8 mouse cellular contexts compared by ENCODE assay signal in the genomic region with DNA sequence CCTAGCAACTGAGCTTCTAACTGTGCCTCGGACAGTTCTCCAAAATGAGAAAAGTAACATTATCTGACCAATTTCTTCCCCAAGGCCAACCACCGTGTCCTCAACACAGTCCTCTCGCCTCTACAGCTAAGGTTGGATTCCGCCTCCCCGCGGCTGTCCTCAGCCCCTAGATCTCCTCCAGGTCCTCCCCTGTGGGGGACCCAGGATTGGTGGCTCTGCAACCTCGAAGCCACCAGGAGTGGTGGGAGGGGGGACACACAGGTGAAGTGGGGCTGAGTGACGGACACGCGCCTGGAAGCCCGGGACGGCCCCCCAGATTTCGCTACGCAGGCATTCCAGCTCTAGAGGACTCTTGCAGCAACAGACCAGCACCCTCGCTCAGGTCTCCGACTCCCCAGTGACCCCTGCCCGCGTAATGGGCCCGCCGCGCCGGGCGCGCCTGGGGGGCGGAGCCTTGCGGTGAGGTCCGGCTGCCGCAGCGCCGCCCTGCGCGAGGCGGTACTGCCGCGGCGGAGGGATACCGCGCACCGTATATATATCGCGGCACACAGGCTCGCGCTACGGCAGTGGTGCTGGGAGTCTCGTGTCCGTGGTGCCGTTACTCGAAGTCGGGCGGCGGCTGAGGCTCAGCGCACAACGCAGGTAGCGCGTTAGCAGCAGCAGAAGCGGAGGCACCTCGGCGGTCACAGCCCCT. TPM values are rescaled to one million over a fixed set of nuclear protein-coding genes. Genes with fewer than 3 reads are reported as not detected.
A peak's percentile ranks its signal among the peaks of the same experiment; 100 is the strongest.
DNase-seq lines count a peak whose midpoint lies in the region; ATAC-seq and TF ChIP-seq lines count a peak whose summit lies in the region.

A gene (plus strand): TSS at position 469 of the 694 bp plus-strand sequence.

- peaks cover 16% of the 10 kb centered on the region for H3K36me3 ChIP-seq in forebrain, embryonic 13.5 days (ENCODE audit: poor library complexity, severe bottlenecking)
- peaks cover 19% of the 10 kb centered on the region for H3K36me3 ChIP-seq in heart, postnatal 0 days (replicated peaks; ENCODE audit: control insufficient read depth, insufficient read depth, low read length)
- peaks cover 16% of the 10 kb centered on the region for H3K36me3 ChIP-seq in liver, postnatal 0 days (replicated peaks; ENCODE audit: insufficient read depth, low read length)
- peaks cover 16% of the 10 kb centered on the region for H3K36me3 ChIP-seq in neural tube, embryonic 13.5 days

- peak within 1 kb of the TSS; percentile 98 for H3K4me3 ChIP-seq in forebrain, embryonic 13.5 days
- H3K4me3 ChIP-seq in heart, postnatal 0 days (ENCODE audit: low read depth, low read length) = peak within 1 kb of the TSS; percentile 98
- H3K4me3 ChIP-seq in liver, postnatal 0 days (ENCODE audit: low read depth, low read length) = peak within 1 kb of the TSS; percentile 96
- peak within 1 kb of the TSS; percentile 100 for H3K4me3 ChIP-seq in neural tube, embryonic 13.5 days

- H3K4me1 ChIP-seq in forebrain, embryonic 13.5 days = peaks cover 36% of the 10 kb centered on the region
- peaks cover 9% of the 10 kb centered on the region for H3K4me1 ChIP-seq in heart, postnatal 0 days (ENCODE audit: control insufficient read depth, insufficient read depth)
- peaks cover 19% of the 10 kb centered on the region for H3K4me1 ChIP-seq in liver, postnatal 0 days (ENCODE audit: insufficient read depth)
- peaks cover 34% of the 10 kb centered on the region for H3K4me1 ChIP-seq in neural tube, embryonic 13.5 days (replicated peaks)

- H3K9me3 ChIP-seq in forebrain, embryonic 13.5 days (replicated peaks) = no peaks in the 10 kb centered on the region
- no peaks in the 10 kb centered on the region for H3K9me3 ChIP-seq in heart, postnatal 0 days (replicated peaks; ENCODE audit: control insufficient read depth, low read length)
- no peaks in the 10 kb centered on the region for H3K9me3 ChIP-seq in liver, postnatal 0 days (ENCODE audit: low read length)
- H3K9me3 ChIP-seq in neural tube, embryonic 13.5 days = no peaks in the 10 kb centered on the region

- ATAC-seq in cerebellum, adult (ENCODE audit: insufficient number of reproducible peaks, low FRiP score, low TSS enrichment) = peak; percentile 71
- peak; percentile 87 for ATAC-seq in forebrain, embryonic 13.5 days
- peak; percentile 78 for ATAC-seq in heart, postnatal 0 days (ENCODE audit: insufficient read depth, low read depth)
- ATAC-seq in liver, postnatal 0 days = peak; percentile 90
- ATAC-seq in neural tube, embryonic 13.5 days (ENCODE audit: low read depth) = peak; percentile 88

- peak; percentile 54; the same call in 1 of the 2 replicates for TF ChIP-seq EP300 in heart, postnatal 0 days (IDR thresholded peaks at IDR 0.05; ENCODE audit: low read depth)
- TF ChIP-seq EP300 in liver, postnatal 0 days (IDR thresholded peaks at IDR 0.05; ENCODE audit: low read depth) = no peak

- H3K27me3 ChIP-seq in forebrain, embryonic 13.5 days = no peaks in the 10 kb centered on the region
- H3K27me3 ChIP-seq in heart, postnatal 0 days (ENCODE audit: control insufficient read depth, insufficient read depth, low read length) = no peaks in the 10 kb centered on the region
- H3K27me3 ChIP-seq in liver, postnatal 0 days (ENCODE audit: insufficient read depth, low read length) = no peaks in the 10 kb centered on the region
- H3K27me3 ChIP-seq in neural tube, embryonic 13.5 days = no peaks in the 10 kb centered on the region

- H3K4me2 ChIP-seq in forebrain, embryonic 13.5 days = peak within 1 kb of the TSS; percentile 82
- peak within 1 kb of the TSS; percentile 85 for H3K4me2 ChIP-seq in heart, postnatal 0 days (ENCODE audit: low read depth, low read length)
- peak within 1 kb of the TSS; percentile 93 for H3K4me2 ChIP-seq in liver, postnatal 0 days (ENCODE audit: low read depth, low read length)
- peak within 1 kb of the TSS; percentile 92 for H3K4me2 ChIP-seq in neural tube, embryonic 13.5 days

- WGBS in forebrain, embryonic 13.5 days = under 1% methylated on average over 58 of the region's 58 CpGs
- under 1% methylated on average over 58 of the region's 58 CpGs for WGBS in heart, postnatal 0 days
- under 1% methylated on average over 58 of the region's 58 CpGs for WGBS in liver, postnatal 0 days (ENCODE audit: insufficient replicate concordance)
- WGBS in neural tube, embryonic 13.5 days = under 1% methylated on average over 58 of the region's 58 CpGs

- peak within 1 kb of the TSS; percentile 98 for H3K9ac ChIP-seq in forebrain, embryonic 13.5 days
- peak within 1 kb of the TSS; percentile 92 for H3K9ac ChIP-seq in heart, postnatal 0 days (replicated peaks; ENCODE audit: low read depth, low read length)
- H3K9ac ChIP-seq in liver, postnatal 0 days (replicated peaks) = peak within 1 kb of the TSS; percentile 86
- peak within 1 kb of the TSS; percentile 98 for H3K9ac ChIP-seq in neural tube, embryonic 13.5 days

- peak within 1 kb of the TSS; percentile 89 for H3K27ac ChIP-seq in forebrain, embryonic 13.5 days
- H3K27ac ChIP-seq in heart, postnatal 0 days (ENCODE audit: low read depth) = peak within 1 kb of the TSS; percentile 89
- peak within 1 kb of the TSS; percentile 88 for H3K27ac ChIP-seq in liver, postnatal 0 days (ENCODE audit: low read depth)
- peak within 1 kb of the TSS; percentile 93 for H3K27ac ChIP-seq in neural tube, embryonic 13.5 days (replicated peaks)

- DNase-seq in ES-CJ7 (ENCODE audit: low read depth, low spot score) = peak; percentile 96
- peak; percentile 88 for DNase-seq in heart, postnatal 0 days (ENCODE audit: low spot score)
- peak; percentile 92 to 96 for DNase-seq in kidney, postnatal 36 days
- DNase-seq in liver, postnatal 0 days = peak; percentile 95
- peak; percentile 93 for DNase-seq in telencephalon, adult 2 months (ENCODE audit: low read depth, low spot score)

- no peak; the same call in 1 of the 2 replicates for TF ChIP-seq CTCF in heart, postnatal 0 days (IDR thresholded peaks at IDR 0.05; ENCODE audit: low read depth)
- TF ChIP-seq CTCF in liver, postnatal 0 days (IDR thresholded peaks at IDR 0.05; ENCODE audit: low read depth) = peak; percentile 35; the same call in 1 of the 2 replicates

RNA-seq across cellular contexts. Expression of the gene that starts here (rescaled TPM):
- polyA plus RNA-seq in forebrain, embryonic 13.5 days (2015; fragmentation: Nextera tagmentation; extraction: Ambion mirVana) = 1,816 and 2,096 TPM in 2 replicates
- total RNA-seq in heart, postnatal 0 days (2014; rRNA removed; ENCODE audit: low replicate concordance) = 236 and 375 TPM in 2 replicates
- polyA plus RNA-seq in heart, postnatal 0 days (2015; fragmentation: Nextera tagmentation; extraction: Ambion mirVana) = 771 and 839 TPM in 2 replicates
- 454 and 482 TPM in 2 replicates for polyA plus RNA-seq in liver, postnatal 0 days (2015; fragmentation: Nextera tagmentation; extraction: Ambion mirVana)
- polyA plus RNA-seq in neural tube, embryonic 13.5 days (2015; fragmentation: Nextera tagmentation; extraction: Ambion mirVana) = 2,474 and 2,486 TPM in 2 replicates

Comparison
In these comparisons a context has a peak if more than half of its experiments do, and no peak if none do; other contexts are left out.
1. Peak in every context shown above with its lines: DNase-seq, ATAC-seq, H3K4me3 ChIP-seq and H3K27ac ChIP-seq.